In genomic region chr6:90712486-90713480, GRCm38 (mm10) we compare ENCODE assay signal across 9 mouse cellular contexts.
DNase-seq lines count a peak whose midpoint lies in the region; ATAC-seq lines count a peak whose summit lies in the region.
"Had no signal": no experiment of that assay in that cellular context is flagged by ENCODE, and none has a peak within 500 bp of the region (broad histone marks: within the 10 kb centered on the region; RNA-seq: fewer than 3 reads in every experiment).

No protein-coding gene starts in this region.

- peak; percentile 37; the same call in 1 of the 2 replicates for ATAC-seq in embryonic facial prominence, embryonic 14.5 days (ENCODE audit: low read depth)
- 0 out of 2 replicates have a peak, but pooled peaks have one; percentile 24 for ATAC-seq in hindbrain, embryonic 15.5 days (ENCODE audit: low FRiP score, low read depth)
- no peak for ATAC-seq in liver, embryonic 11.5 days (replicated peaks; ENCODE audit: low FRiP score)
- ATAC-seq in midbrain, embryonic 16.5 days: no peak

- no peak overlapping the region for H3K4me3 ChIP-seq in embryonic facial prominence, embryonic 14.5 days (ENCODE audit: low read depth, low read length)
- H3K4me3 ChIP-seq in hindbrain, embryonic 15.5 days: no peak overlapping the region
- no peak overlapping the region for H3K4me3 ChIP-seq in liver, embryonic 11.5 days (ENCODE audit: low read depth, low read length)
- H3K4me3 ChIP-seq in midbrain, embryonic 16.5 days (ENCODE audit: low read depth, low read length): no peak overlapping the region
- H3K4me3 ChIP-seq: erythroblast, embryonic 14.5 days had no signal

- H3K27me3 ChIP-seq in embryonic facial prominence, embryonic 14.5 days (replicated peaks; ENCODE audit: control insufficient read depth, insufficient read depth, low read length): no peaks in the 10 kb centered on the region
- no peaks in the 10 kb centered on the region for H3K27me3 ChIP-seq in hindbrain, embryonic 15.5 days
- H3K27me3 ChIP-seq in liver, embryonic 11.5 days (replicated peaks; ENCODE audit: control insufficient read depth, insufficient read depth, low read length): no peaks in the 10 kb centered on the region
- no peaks in the 10 kb centered on the region for H3K27me3 ChIP-seq in midbrain, embryonic 16.5 days (ENCODE audit: control insufficient read depth, insufficient read depth, low read depth, low read length)

- peak; percentile 57 for DNase-seq in gastrocnemius, postnatal 25 days
- DNase-seq in gastrocnemius, postnatal 4 days (ENCODE audit: low spot score in 2 of 2): no peak
- no peak for DNase-seq in embryonic facial prominence, embryonic 14.5 days (ENCODE audit: low spot score)
- no peak for DNase-seq in liver, embryonic 11.5 days (ENCODE audit: low spot score)
- DNase-seq in c-Kit-positive CD71-positive TER-119-positive erythroid progenitor cells, embryonic 14.5 days (ENCODE audit: low spot score): no peak
- no peak for DNase-seq in right cerebral cortex, postnatal 14 days

- H3K4me1 ChIP-seq in embryonic facial prominence, embryonic 14.5 days (ENCODE audit: control insufficient read depth, insufficient read depth, low read length): peaks cover 65% of the 10 kb centered on the region
- peaks cover 84% of the 10 kb centered on the region for H3K4me1 ChIP-seq in hindbrain, embryonic 15.5 days (replicated peaks)
- peaks cover 64% of the 10 kb centered on the region for H3K4me1 ChIP-seq in liver, embryonic 11.5 days (replicated peaks; ENCODE audit: control insufficient read depth, insufficient read depth, low read length)
- peaks cover 53% of the 10 kb centered on the region for H3K4me1 ChIP-seq in midbrain, embryonic 16.5 days (ENCODE audit: control insufficient read depth, insufficient read depth, low read length)

- 0 out of 2 replicates have a peak overlapping the region, but pooled peaks have one; percentile 11 for H3K4me2 ChIP-seq in embryonic facial prominence, embryonic 14.5 days (ENCODE audit: low read depth, low read length)
- H3K4me2 ChIP-seq in hindbrain, embryonic 15.5 days: no peak overlapping the region
- H3K4me2 ChIP-seq in liver, embryonic 11.5 days: peak overlapping the region; percentile 18; the same call in 1 of the 2 replicates
- H3K4me2 ChIP-seq in midbrain, embryonic 16.5 days (ENCODE audit: low read length): no peak overlapping the region

- no peaks in the 10 kb centered on the region for H3K9me3 ChIP-seq in embryonic facial prominence, embryonic 14.5 days (ENCODE audit: control insufficient read depth, low read length)
- no peaks in the 10 kb centered on the region for H3K9me3 ChIP-seq in hindbrain, embryonic 15.5 days
- H3K9me3 ChIP-seq in liver, embryonic 11.5 days (ENCODE audit: control insufficient read depth, low read length): no peaks in the 10 kb centered on the region
- no peaks in the 10 kb centered on the region for H3K9me3 ChIP-seq in midbrain, embryonic 16.5 days (replicated peaks; ENCODE audit: control insufficient read depth, low read length, poor library complexity, severe bottlenecking)

- 65% methylated on average over 8 of the region's 8 CpGs for WGBS in embryonic facial prominence, embryonic 14.5 days
- 48% methylated on average over 8 of the region's 8 CpGs for WGBS in hindbrain, embryonic 15.5 days
- 67% methylated on average over 8 of the region's 8 CpGs for WGBS in liver, embryonic 11.5 days
- WGBS in midbrain, embryonic 16.5 days: 51% methylated on average over 8 of the region's 8 CpGs

- peak overlapping the region; percentile 73 for H3K27ac ChIP-seq in embryonic facial prominence, embryonic 14.5 days (replicated peaks; ENCODE audit: low read depth, low read length)
- H3K27ac ChIP-seq in hindbrain, embryonic 15.5 days (replicated peaks): peak overlapping the region; percentile 55
- H3K27ac ChIP-seq in liver, embryonic 11.5 days (ENCODE audit: low read depth, low read length): peak overlapping the region; percentile 56
- H3K27ac ChIP-seq in midbrain, embryonic 16.5 days (ENCODE audit: low read length): peak overlapping the region; percentile 28

- H3K9ac ChIP-seq in embryonic facial prominence, embryonic 14.5 days (ENCODE audit: low read depth, low read length): no peak overlapping the region
- H3K9ac ChIP-seq in hindbrain, embryonic 15.5 days: no peak overlapping the region
- no peak overlapping the region for H3K9ac ChIP-seq in liver, embryonic 11.5 days (ENCODE audit: low read depth, low read length)
- no peak overlapping the region for H3K9ac ChIP-seq in midbrain, embryonic 16.5 days (ENCODE audit: low read depth, low read length)

- 0 out of 2 replicates have a peak, but pooled peaks cover 4% of the 10 kb centered on the region for H3K36me3 ChIP-seq in embryonic facial prominence, embryonic 14.5 days (ENCODE audit: control insufficient read depth, insufficient read depth, low read length)
- no peaks in the 10 kb centered on the region for H3K36me3 ChIP-seq in hindbrain, embryonic 15.5 days
- no peaks in the 10 kb centered on the region for H3K36me3 ChIP-seq in liver, embryonic 11.5 days (ENCODE audit: control insufficient read depth, insufficient read depth, low read length)
- no peaks in the 10 kb centered on the region for H3K36me3 ChIP-seq in midbrain, embryonic 16.5 days (ENCODE audit: control insufficient read depth, insufficient read depth, low read length)

Comparison
In these comparisons a context has a peak if more than half of its experiments do, and no peak if none do; other contexts are left out.
1. ATAC-seq: peak in embryonic facial prominence, embryonic 14.5 days (single experiment) and hindbrain, embryonic 15.5 days (single experiment); none in liver, embryonic 11.5 days (single experiment) and midbrain, embryonic 16.5 days (single experiment).
2. H3K4me2 ChIP-seq: peak in embryonic facial prominence, embryonic 14.5 days (single experiment) and liver, embryonic 11.5 days (single experiment); none in hindbrain, embryonic 15.5 days (single experiment) and midbrain, embryonic 16.5 days (single experiment).
3. Peak in every context shown above with its lines, with median percentiles within 50 percentile points of each other: H3K27ac ChIP-seq.